Mouse (Mus musculus) neural tube, embryonic 11.5 days (tissue): ENCODE data around the gene Gpr176. TPM values are rescaled to one million over a fixed set of nuclear protein-coding genes. Genes with fewer than 3 reads are reported as not detected.

Experiments used
- ATAC-seq: fragments of 200-750 bp; cut with Nextera tagmentation; 2 replicates; pipeline ENCODE4 v1.8.0; 2017; ENCODE audit warnings: moderate number of reproducible peaks, mild to moderate bottlenecking, moderate TSS enrichment, moderate library complexity; ENCODE audit not compliant: insufficient read depth, low FRiP score, low TSS enrichment
- DNase-seq: peaks from one replicate; pipeline ENCODE4 v3.0.0-alpha.2; 2015; ENCODE audit warnings: low spot score
- H3K27ac ChIP-seq: fragments of 300-500 bp; sonication (generic); 2 replicates; pipeline ENCODE4 v1.5.1; 2014; ENCODE audit warnings: low read depth, mild to moderate bottlenecking, low read length
- H3K27me3 ChIP-seq: fragments of 300-500 bp; sonication (generic); 2 replicates; pipeline ENCODE4 v1.6.1; 2014; ENCODE audit warnings: mild to moderate bottlenecking, low read length, mixed read lengths; ENCODE audit not compliant: control insufficient read depth, insufficient read depth
- H3K36me3 ChIP-seq: fragments of 300-500 bp; sonication (generic); 2 replicates; pipeline ENCODE4 v1.6.1; 2014; ENCODE audit warnings: mild to moderate bottlenecking, low read length, moderate library complexity, mixed read lengths; ENCODE audit not compliant: control insufficient read depth, insufficient read depth
- H3K4me1 ChIP-seq: fragments of 300-500 bp; sonication (generic); 2 replicates; pipeline ENCODE4 v1.6.1; 2014; ENCODE audit warnings: low read length, mixed read lengths; ENCODE audit not compliant: control insufficient read depth, insufficient read depth
- H3K4me2 ChIP-seq: fragments of 300-500 bp; sonication (generic); 2 replicates; pipeline ENCODE4 v1.6.1; 2014; ENCODE audit warnings: low read depth, mild to moderate bottlenecking, moderate library complexity
- H3K4me3 ChIP-seq: fragments of 300-500 bp; sonication (generic); 2 replicates; pipeline ENCODE4 v1.5.1; 2014; ENCODE audit warnings: low read depth, low read length
- H3K9ac ChIP-seq: fragments of 300-500 bp; sonication (generic); 2 replicates; pipeline ENCODE4 v1.6.1; 2014; ENCODE audit warnings: mild to moderate bottlenecking, low read length
- H3K9me3 ChIP-seq: fragments of 300-500 bp; sonication (generic); 2 replicates; pipeline ENCODE4 v1.6.1; 2016; ENCODE audit warnings: low read length; ENCODE audit not compliant: control insufficient read depth
- WGBS: fragments of 180-500 bp; shearing (Covaris S2); extraction: QIAGEN DNeasy Blood & Tissue Kit; methylation state at CpG from one replicate; pipeline ENCODE4 v1.1.7; 2014; 5-methylcytosine and 5-hydroxymethylcytosine counted together
- polyA plus RNA-seq: library from polyadenylated mRNA; unstranded; fragments of >200 nt; fragmentation: Nextera tagmentation; extraction: Ambion mirVana; gene quantifications from 2 replicates; pipeline ENCODE4 v1.2.1, GENCODE M21; 2014

Gpr176 gene
- polyA plus RNA-seq, result 0.88 and 1.2 TPM in 2 replicates

GRCm38 (mm10) chr2:118372901-118373571 is at the start of gene Gpr176:
TSS of gene Gpr176 (minus strand) at chr2:118373419.
- H3K27me3 ChIP-seq, result peaks cover 13% of the 10 kb centered on the region
- H3K36me3 ChIP-seq, result no peaks in the 10 kb centered on the region
- DNase-seq (peak; percentile 67), ATAC-seq (peak; percentile 80)
- WGBS, result under 1% methylated on average over 57 of the region's 59 CpGs
- 0 out of 2 replicates have a peak within 1 kb of the TSS, but pooled peaks have one; percentile 23 for H3K27ac ChIP-seq
- H3K9me3 ChIP-seq, result no peaks in the 10 kb centered on the region
- peak within 1 kb of the TSS; percentile 43 for H3K4me3 ChIP-seq
- H3K9ac ChIP-seq, result peak within 1 kb of the TSS; percentile 58
- peak within 1 kb of the TSS; percentile 90 for H3K4me2 ChIP-seq
- H3K4me1 ChIP-seq, result no peaks in the 10 kb centered on the region

- Histone ChIP-seq H3K36me3 (0 out of 2 replicates have a peak, but pooled peaks cover 2% of the 10 kb centered on the region), H3K4me1 (no peaks in the 10 kb centered on the region), H3K4me3 (no peak overlapping the region), H3K9ac (no peak overlapping the region), H3K27ac (no peak overlapping the region), H3K27me3 (no peaks in the 10 kb centered on the region), H3K9me3 (no peaks in the 10 kb centered on the region), H3K4me2 (no peak overlapping the region)
- no peak for DNase-seq
- WGBS, result 82% methylated on average over 8 of the region's 8 CpGs
- ATAC-seq, result no peak
Measured at GRCm38 (mm10) chr2:118422385-118422784, 49.2 kb upstream of the Gpr176 start.

- DNase-seq (no peak), ATAC-seq (no peak)
- WGBS, result 89% methylated on average over 15 of the region's 15 CpGs
- Histone ChIP-seq H3K9ac (no peak overlapping the region), H3K9me3 (no peaks in the 10 kb centered on the region), H3K4me2 (no peak overlapping the region), H3K27ac (no peak overlapping the region), H3K36me3 (0 out of 2 replicates have a peak, but pooled peaks cover 1% of the 10 kb centered on the region), H3K27me3 (no peaks in the 10 kb centered on the region), H3K4me1 (no peaks in the 10 kb centered on the region), H3K4me3 (no peak overlapping the region)
Measured at GRCm38 (mm10) chr2:118421951-118422350, 48.7 kb upstream of the Gpr176 start.

GRCm38 (mm10) chr2:118418076-118418475 is 44.9 kb upstream of the Gpr176 start:
- Histone ChIP-seq H3K4me1 (no peaks in the 10 kb centered on the region), H3K27me3 (no peaks in the 10 kb centered on the region), H3K4me3 (no peak overlapping the region), H3K27ac (no peak overlapping the region), H3K36me3 (no peaks in the 10 kb centered on the region), H3K9me3 (no peaks in the 10 kb centered on the region), H3K4me2 (no peak overlapping the region), H3K9ac (no peak overlapping the region)
- ATAC-seq (no peak), DNase-seq (no peak)
- 88% methylated on average over 4 of the region's 4 CpGs for WGBS

GRCm38 (mm10) chr2:118415601-118416355 is 42.6 kb upstream of the Gpr176 start:
- Histone ChIP-seq H3K9me3 (no peaks in the 10 kb centered on the region), H3K27ac (no peak overlapping the region), H3K4me2 (no peak overlapping the region), H3K36me3 (peaks cover 5% of the 10 kb centered on the region; the same call in 1 of the 2 replicates), H3K9ac (no peak overlapping the region), H3K4me3 (no peak overlapping the region), H3K4me1 (no peaks in the 10 kb centered on the region), H3K27me3 (no peaks in the 10 kb centered on the region)
- ATAC-seq (no peak), DNase-seq (no peak)
- 91% methylated on average over 6 of the region's 6 CpGs for WGBS

GRCm38 (mm10) chr2:118412821-118413220 is 39.6 kb upstream of the Gpr176 start:
- Histone ChIP-seq H3K36me3 (peaks cover 5% of the 10 kb centered on the region; the same call in 1 of the 2 replicates), H3K4me2 (no peak overlapping the region), H3K9ac (no peak overlapping the region), H3K4me1 (no peaks in the 10 kb centered on the region), H3K27me3 (no peaks in the 10 kb centered on the region), H3K27ac (no peak overlapping the region), H3K9me3 (no peaks in the 10 kb centered on the region), H3K4me3 (no peak overlapping the region)
- ATAC-seq (no peak), DNase-seq (no peak)
- 93% methylated on average over 11 of the region's 11 CpGs for WGBS

- Histone ChIP-seq H3K4me1 (no peaks in the 10 kb centered on the region), H3K4me2 (no peak overlapping the region), H3K4me3 (no peak overlapping the region), H3K9ac (no peak overlapping the region), H3K36me3 (peaks cover 5% of the 10 kb centered on the region; the same call in 1 of the 2 replicates), H3K27me3 (no peaks in the 10 kb centered on the region), H3K9me3 (no peaks in the 10 kb centered on the region), H3K27ac (no peak overlapping the region)
- WGBS, result 83% methylated on average over 4 of the region's 4 CpGs
- ATAC-seq (no peak), DNase-seq (no peak)
Measured at GRCm38 (mm10) chr2:118408336-118408895, 35.2 kb upstream of the Gpr176 start.

- 80% methylated on average over 2 of the region's 2 CpGs for WGBS
Measured at GRCm38 (mm10) chr2:118406811-118407210, 33.6 kb upstream of the Gpr176 start.

More at GRCm38 (mm10) chr2:118406811-118407210, 33.6 kb upstream of the Gpr176 start:
- Histone ChIP-seq H3K9ac (no peak overlapping the region), H3K9me3 (no peaks in the 10 kb centered on the region), H3K27me3 (no peaks in the 10 kb centered on the region), H3K4me3 (no peak overlapping the region), H3K4me1 (no peaks in the 10 kb centered on the region), H3K36me3 (peaks cover 2% of the 10 kb centered on the region; the same call in 1 of the 2 replicates), H3K4me2 (no peak overlapping the region), H3K27ac (no peak overlapping the region)
- DNase-seq (no peak), ATAC-seq (no peak)
